Mouse (Mus musculus) testis, adult 2 months (tissue): ENCODE data around the gene Tigit.

Experiments used
- CTCF ChIP-seq: fragments of 200-500 bp; IDR thresholded peaks from 2 replicates; pipeline ENCODE4 v1.5.1; 2012; ENCODE audit warnings: low read depth, mild to moderate bottlenecking, inconsistent platforms, low read length, moderate library complexity; ENCODE audit not compliant: control insufficient read depth, insufficient read depth, insufficient replicate concordance
- POLR2A ChIP-seq: fragments of 200-500 bp; IDR thresholded peaks from 2 replicates; pipeline ENCODE4 v1.6.1; 2012; ENCODE audit warnings: low read depth, mild to moderate bottlenecking, inconsistent platforms, low read length, moderate library complexity; ENCODE audit not compliant: control insufficient read depth

DNA sequence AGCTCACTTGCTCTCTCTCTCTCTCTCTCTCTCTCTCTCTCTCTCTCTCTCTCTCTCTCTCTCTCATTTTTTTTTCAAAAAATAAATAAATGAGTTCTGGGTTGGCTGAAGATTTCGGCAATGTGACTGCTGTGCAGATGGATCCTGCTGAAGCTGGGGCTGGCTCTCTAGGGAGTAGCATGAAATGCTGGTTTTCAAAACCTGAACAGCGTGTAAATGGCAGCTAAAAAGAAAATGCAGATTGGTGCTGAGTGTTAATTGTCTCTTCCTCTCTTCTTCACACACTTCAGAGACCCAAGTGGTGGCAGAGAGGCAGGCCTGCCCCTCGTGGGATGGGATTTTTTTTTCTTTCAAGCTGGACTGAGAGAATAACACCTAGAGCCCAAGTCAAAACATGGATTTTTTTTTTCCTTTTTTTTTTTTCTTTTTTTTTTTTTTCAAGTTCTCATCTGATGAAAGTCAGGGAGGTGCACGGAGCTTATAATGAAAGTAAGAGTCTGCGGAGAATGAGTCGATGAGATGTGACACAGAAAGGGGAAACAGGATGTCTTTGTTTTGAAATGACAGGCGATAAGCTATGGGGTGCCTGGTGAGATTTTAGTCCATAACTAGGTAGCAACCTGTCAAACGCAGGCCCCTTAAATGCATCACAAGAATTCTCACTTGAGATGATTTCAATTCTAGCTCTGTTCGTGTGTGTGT is 45.6 kb upstream of the Tigit start:
- TF ChIP-seq POLR2A: no peak
- TF ChIP-seq CTCF: no peak
